Mouse (Mus musculus): Measurements from ENCODE around the gene Cfap100. TPM values are rescaled to one million over a fixed set of nuclear protein-coding genes. Genes with fewer than 3 reads are reported as not detected.

Cfap100 gene
- polyA plus RNA-seq, 1 experiment from 2014 or later: 3.8 TPM

GRCm38 (mm10) chr6:90411926-90412325 lies 16.7 kb downstream of the Cfap100 start:
- Histone ChIP-seq H3K4me3 (no peak overlapping the region), H3K27me3 (no peaks in the 10 kb centered on the region), H3K4me1 (no peaks in the 10 kb centered on the region), H3K36me3 (no peaks in the 10 kb centered on the region), H3K9ac (no peak overlapping the region), H3K9me3 (replicated peaks) (no peaks in the 10 kb centered on the region), H3K4me2 (replicated peaks) (no peak overlapping the region), H3K27ac (no peak overlapping the region)
- WGBS: 82% methylated on average over 7 of the region's 7 CpGs
- no peak for ATAC-seq (ENCODE audit: low FRiP score)

GRCm38 (mm10) chr6:90410972-90411371 lies 17.6 kb downstream of the Cfap100 start:
- Histone ChIP-seq H3K27ac (no peak overlapping the region), H3K36me3 (no peaks in the 10 kb centered on the region), H3K4me3 (no peak overlapping the region), H3K4me2 (replicated peaks) (no peak overlapping the region), H3K9ac (no peak overlapping the region), H3K9me3 (replicated peaks) (no peaks in the 10 kb centered on the region), H3K27me3 (no peaks in the 10 kb centered on the region), H3K4me1 (no peaks in the 10 kb centered on the region)
- WGBS: 90% methylated on average over 1 of the region's 1 CpGs
- no peak for ATAC-seq (ENCODE audit: low FRiP score)

DNA sequence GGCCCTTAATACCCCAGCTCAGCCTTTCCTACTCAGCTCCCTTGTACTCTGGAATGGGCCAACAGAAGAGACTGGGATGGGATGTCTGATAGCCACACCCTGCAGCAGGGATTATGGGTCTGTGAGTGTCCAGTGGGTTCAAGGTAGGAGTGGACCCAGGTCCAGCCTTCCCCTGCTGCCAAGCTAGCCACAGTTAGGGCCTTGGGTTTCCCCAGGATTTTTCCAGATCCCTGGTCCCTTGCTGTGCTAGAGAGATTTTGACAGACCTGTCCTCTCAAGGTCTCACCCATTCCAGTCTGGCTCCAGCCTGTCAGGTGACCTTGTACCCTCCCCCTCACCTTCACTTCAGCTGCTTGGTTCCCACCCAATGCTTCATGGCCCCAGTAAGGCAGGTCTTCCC lies 20.0 kb downstream of the Cfap100 start:
- no peak for ATAC-seq (ENCODE audit: low FRiP score)
- Histone ChIP-seq H3K9ac (no peak overlapping the region), H3K4me3 (no peak overlapping the region), H3K27ac (no peak overlapping the region), H3K4me1 (no peaks in the 10 kb centered on the region), H3K27me3 (no peaks in the 10 kb centered on the region), H3K4me2 (replicated peaks) (no peak overlapping the region), H3K36me3 (peaks cover 9% of the 10 kb centered on the region), H3K9me3 (replicated peaks) (no peaks in the 10 kb centered on the region)

DNA sequence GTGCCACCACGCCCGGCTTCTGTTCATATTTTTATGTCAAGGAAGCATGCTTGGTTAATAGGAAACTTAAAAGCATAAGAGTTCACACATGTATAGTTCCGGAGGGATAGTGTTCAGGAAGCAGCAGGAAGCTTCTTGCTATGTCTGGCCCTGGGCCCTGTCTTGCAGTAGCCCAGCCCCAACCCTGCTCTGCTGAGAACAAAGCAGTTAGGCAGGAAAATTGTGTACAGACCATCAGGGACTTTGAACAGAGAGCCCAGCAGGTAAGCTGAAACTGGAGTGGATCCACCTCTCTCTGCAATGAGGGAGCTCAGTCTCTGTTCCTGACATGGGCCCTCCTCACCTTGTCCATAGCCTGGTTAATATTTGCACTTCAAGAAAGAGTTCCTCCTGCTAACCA lies 31.3 kb downstream of the Cfap100 start:
- Histone ChIP-seq H3K9ac (no peak overlapping the region), H3K4me2 (replicated peaks) (no peak overlapping the region), H3K9me3 (replicated peaks) (no peaks in the 10 kb centered on the region), H3K36me3 (peaks cover 33% of the 10 kb centered on the region), H3K27me3 (no peaks in the 10 kb centered on the region), H3K27ac (no peak overlapping the region), H3K4me3 (no peak overlapping the region), H3K4me1 (no peaks in the 10 kb centered on the region)
- ATAC-seq (ENCODE audit: low FRiP score): no peak
- WGBS: 92% methylated on average over 3 of the region's 3 CpGs

GRCm38 (mm10) chr6:90395751-90396150 lies 32.8 kb downstream of the Cfap100 start:
- H3K27ac ChIP-seq: no peak overlapping the region
- peaks cover 27% of the 10 kb centered on the region for H3K36me3 ChIP-seq
- no peak for ATAC-seq (ENCODE audit: low FRiP score)
- H3K4me1 ChIP-seq: no peaks in the 10 kb centered on the region
- no peaks in the 10 kb centered on the region for H3K9me3 ChIP-seq (replicated peaks)
- no peaks in the 10 kb centered on the region for H3K27me3 ChIP-seq
- 93% methylated on average over 2 of the region's 2 CpGs for WGBS
- H3K9ac ChIP-seq: no peak overlapping the region
- H3K4me2 ChIP-seq (replicated peaks): no peak overlapping the region
- no peak overlapping the region for H3K4me3 ChIP-seq

DNA sequence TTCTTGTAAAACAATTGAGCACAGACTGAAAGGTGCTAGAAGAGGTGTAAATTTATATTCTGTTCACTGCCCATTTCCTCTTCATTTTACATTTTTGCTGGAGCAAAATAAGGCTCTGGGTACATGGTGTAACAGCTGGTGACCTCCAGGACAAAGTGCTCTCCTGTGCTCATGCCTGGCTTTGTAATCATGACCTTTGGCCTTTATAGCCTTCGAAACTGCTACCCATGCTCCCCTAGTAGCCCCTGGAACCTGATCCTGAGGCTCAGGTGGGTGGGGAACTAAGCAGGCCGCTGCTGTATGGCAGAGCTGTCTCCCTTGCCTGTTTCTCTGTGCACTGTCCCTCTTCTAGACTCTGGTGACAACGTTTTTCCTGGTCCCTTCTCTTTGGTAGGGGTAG lies 34.6 kb downstream of the Cfap100 start:
- peaks cover 27% of the 10 kb centered on the region for H3K36me3 ChIP-seq
- no peak overlapping the region for H3K4me2 ChIP-seq (replicated peaks)
- H3K27ac ChIP-seq: no peak overlapping the region
- WGBS: 69% methylated on average over 3 of the region's 3 CpGs
- no peak overlapping the region for H3K9ac ChIP-seq
- no peak overlapping the region for H3K4me3 ChIP-seq
- H3K27me3 ChIP-seq: no peaks in the 10 kb centered on the region
- no peak for ATAC-seq (ENCODE audit: low FRiP score)
- no peaks in the 10 kb centered on the region for H3K4me1 ChIP-seq
- H3K9me3 ChIP-seq (replicated peaks): no peaks in the 10 kb centered on the region

DNA sequence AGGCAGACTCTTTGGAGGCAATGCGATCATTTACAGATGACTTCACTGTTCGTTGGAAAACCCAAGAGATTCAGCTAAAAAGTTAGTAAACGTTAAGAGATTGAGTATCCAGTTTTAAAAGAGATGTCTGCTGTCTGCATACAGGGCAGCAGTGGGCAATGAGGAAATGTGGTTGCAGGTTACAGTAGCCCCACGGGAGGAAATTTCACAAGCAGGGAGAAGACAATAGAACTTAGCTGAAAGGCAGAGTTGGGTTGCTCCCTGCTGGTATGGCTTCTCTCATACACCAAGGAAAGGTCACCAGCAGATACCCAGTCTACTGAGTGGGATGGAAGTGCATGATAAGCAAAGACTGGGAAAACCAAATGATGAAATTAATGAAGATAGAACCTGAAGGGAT lies 38.0 kb downstream of the Cfap100 start:
- H3K27ac ChIP-seq: no peak overlapping the region
- H3K9me3 ChIP-seq (replicated peaks): no peaks in the 10 kb centered on the region
- WGBS: 82% methylated on average over 4 of the region's 4 CpGs
- no peaks in the 10 kb centered on the region for H3K27me3 ChIP-seq
- H3K36me3 ChIP-seq: peaks cover 39% of the 10 kb centered on the region
- no peak overlapping the region for H3K4me3 ChIP-seq
- H3K9ac ChIP-seq: no peak overlapping the region
- H3K4me2 ChIP-seq (replicated peaks): no peak overlapping the region
- ATAC-seq (ENCODE audit: low FRiP score): no peak
- H3K4me1 ChIP-seq: no peaks in the 10 kb centered on the region

DNA sequence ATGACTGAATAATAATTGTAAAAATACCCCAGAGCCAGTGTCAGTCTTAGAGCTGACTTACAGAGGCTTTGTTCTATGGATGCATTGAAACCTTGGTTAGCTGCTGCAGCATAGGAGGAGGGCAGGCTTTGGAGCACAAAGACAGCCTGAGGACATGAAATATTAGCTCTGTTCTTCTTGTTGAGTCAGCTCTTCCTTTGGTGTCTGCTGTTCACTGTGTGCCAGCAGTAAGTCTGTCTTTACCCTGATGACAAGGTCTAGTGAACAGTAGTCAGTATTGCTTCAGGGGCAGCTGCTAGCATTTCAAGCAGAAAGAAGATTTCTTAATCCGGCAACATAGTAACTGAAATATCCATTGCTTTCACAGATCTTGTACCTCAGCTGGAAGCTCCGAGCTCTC lies 47.1 kb downstream of the Cfap100 start:
- Histone ChIP-seq H3K36me3 (peaks cover 84% of the 10 kb centered on the region), H3K4me1 (no peaks in the 10 kb centered on the region), H3K9me3 (replicated peaks) (no peaks in the 10 kb centered on the region), H3K27ac (no peak overlapping the region), H3K9ac (no peak overlapping the region), H3K4me2 (replicated peaks) (no peak overlapping the region), H3K4me3 (no peak overlapping the region), H3K27me3 (no peaks in the 10 kb centered on the region)
- ATAC-seq (ENCODE audit: low FRiP score): no peak
- 92% methylated on average over 2 of the region's 2 CpGs for WGBS

- ATAC-seq (ENCODE audit: low FRiP score): no peak
- no peak overlapping the region for H3K4me2 ChIP-seq (replicated peaks)
- H3K9ac ChIP-seq: no peak overlapping the region
- no peaks in the 10 kb centered on the region for H3K27me3 ChIP-seq
- no peak overlapping the region for H3K4me3 ChIP-seq
- H3K36me3 ChIP-seq: peaks cover 81% of the 10 kb centered on the region
- H3K9me3 ChIP-seq (replicated peaks): no peaks in the 10 kb centered on the region
- no peak overlapping the region for H3K27ac ChIP-seq
- peaks cover under 1% of the 10 kb centered on the region; the same call in 1 of the 2 replicates for H3K4me1 ChIP-seq
- 91% methylated on average over 2 of the region's 2 CpGs for WGBS
Observed at GRCm38 (mm10) chr6:90377708-90378107, 50.9 kb downstream of the Cfap100 start.

GRCm38 (mm10) chr6:90374647-90375046 lies 54.0 kb downstream of the Cfap100 start:
- no peak overlapping the region for H3K4me2 ChIP-seq (replicated peaks)
- WGBS: 88% methylated on average over 4 of the region's 4 CpGs
- H3K27me3 ChIP-seq: no peaks in the 10 kb centered on the region
- H3K4me3 ChIP-seq: no peak overlapping the region
- ATAC-seq (ENCODE audit: low FRiP score): no peak
- no peak overlapping the region for H3K9ac ChIP-seq
- H3K36me3 ChIP-seq: peaks cover 50% of the 10 kb centered on the region
- H3K4me1 ChIP-seq: peaks cover 25% of the 10 kb centered on the region
- no peaks in the 10 kb centered on the region for H3K9me3 ChIP-seq (replicated peaks)
- no peak overlapping the region for H3K27ac ChIP-seq

DNA sequence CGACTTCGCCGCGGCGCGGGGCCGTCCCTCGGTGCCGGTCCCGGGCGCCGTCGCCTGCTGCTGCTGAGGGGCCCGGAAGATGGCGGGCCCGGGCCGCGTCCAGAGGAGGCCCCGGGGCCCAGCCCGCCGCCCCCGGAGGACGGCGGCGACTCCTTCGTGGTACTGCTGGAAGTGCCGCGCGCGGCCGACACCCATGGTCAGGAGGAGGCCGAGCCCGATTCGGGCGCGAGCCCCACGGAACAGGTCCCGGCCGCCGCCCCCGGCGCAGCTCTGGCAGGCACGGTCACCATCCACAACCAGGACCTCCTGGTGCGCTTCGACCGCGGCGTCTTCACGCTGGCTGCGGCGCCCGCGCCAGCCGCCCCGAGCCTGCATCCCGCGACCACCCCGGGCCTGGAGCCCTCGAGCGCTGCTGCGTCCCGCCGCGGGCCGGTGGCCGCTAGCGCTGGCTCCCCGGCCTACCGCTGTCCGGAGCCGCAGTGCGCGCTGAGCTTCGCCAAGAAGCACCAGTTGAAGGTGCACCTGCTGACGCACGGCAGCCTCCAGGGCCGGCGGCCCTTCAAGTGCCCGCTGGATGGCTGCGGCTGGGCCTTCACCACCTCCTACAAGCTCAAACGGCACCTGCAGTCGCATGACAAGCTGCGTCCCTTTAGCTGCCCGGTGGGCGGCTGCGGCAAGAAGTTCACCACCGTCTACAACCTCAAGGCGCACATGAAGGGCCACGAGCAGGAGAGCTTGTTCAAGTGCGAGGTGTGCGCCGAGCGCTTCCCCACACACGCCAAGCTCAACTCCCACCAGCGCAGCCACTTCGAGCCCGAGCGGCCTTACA lies 58.7 kb downstream of the Cfap100 start:
- WGBS: under 1% methylated on average over 91 of the region's 98 CpGs
- H3K27me3 ChIP-seq: no peaks in the 10 kb centered on the region
- peak overlapping the region; percentile 88 for H3K27ac ChIP-seq

DNA sequence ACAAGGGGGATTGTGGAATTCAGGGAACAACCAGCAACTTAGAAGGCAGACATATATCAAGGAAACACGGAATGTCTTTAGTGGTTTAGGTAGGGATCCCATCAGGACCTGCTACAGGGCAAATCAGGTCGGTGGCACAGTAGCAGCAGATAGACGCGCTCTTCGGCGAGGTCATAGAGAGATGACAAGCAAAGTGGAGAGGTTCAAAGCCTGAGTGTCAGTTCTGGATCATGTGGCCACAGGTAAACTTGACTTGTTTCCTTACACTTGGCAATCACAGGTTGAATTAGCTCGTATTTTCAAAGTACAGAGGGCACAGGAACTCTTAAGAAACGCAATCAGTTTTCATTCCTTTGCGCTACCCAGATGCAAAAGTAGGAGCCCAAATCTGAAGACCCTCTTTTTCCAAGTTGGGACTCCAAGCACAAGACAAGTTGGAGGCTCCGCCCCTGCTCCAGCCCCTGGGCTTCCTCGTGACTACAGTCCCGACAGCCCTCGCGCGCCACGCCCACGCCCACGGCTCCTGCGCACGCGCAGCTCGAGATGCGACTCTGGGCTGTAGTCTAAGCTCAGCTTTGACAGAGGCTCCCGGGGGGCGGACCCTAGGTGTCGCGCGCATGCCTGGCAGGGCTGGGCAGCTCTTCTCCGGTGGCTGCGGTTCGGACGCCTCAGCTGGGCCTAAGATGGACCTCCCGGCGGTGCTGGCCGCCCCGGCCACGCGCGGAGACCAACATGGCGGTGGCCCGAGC lies 59.4 kb downstream of the Cfap100 start, which contains the start of gene Zxdc:
Gene Zxdc, plus strand, starts transcription at position 517 of the 749 bp plus-strand sequence.
- no peaks in the 10 kb centered on the region for H3K27me3 ChIP-seq
- no peaks in the 10 kb centered on the region for H3K9me3 ChIP-seq (replicated peaks)
- H3K4me2 ChIP-seq (replicated peaks): peak within 1 kb of the TSS; percentile 98
- peak; percentile 97 for ATAC-seq (ENCODE audit: low FRiP score)
- peak within 1 kb of the TSS; percentile 92 for H3K9ac ChIP-seq
- H3K27ac ChIP-seq: peak within 1 kb of the TSS; percentile 88
- H3K4me3 ChIP-seq: peak within 1 kb of the TSS; percentile 97
- H3K36me3 ChIP-seq: peaks cover 10% of the 10 kb centered on the region
- WGBS: 6% methylated on average over 41 of the region's 41 CpGs
- peaks cover 25% of the 10 kb centered on the region for H3K4me1 ChIP-seq

More for the DNA sequence above, 58.7 kb downstream of the Cfap100 start:
- Histone ChIP-seq H3K4me2 (replicated peaks) (peak overlapping the region; percentile 98), H3K9ac (peak overlapping the region; percentile 92), H3K4me3 (peak overlapping the region; percentile 97), H3K9me3 (replicated peaks) (no peaks in the 10 kb centered on the region), H3K36me3 (peaks cover 17% of the 10 kb centered on the region), H3K4me1 (peaks cover 25% of the 10 kb centered on the region)
- peak; percentile 90 for ATAC-seq (ENCODE audit: low FRiP score)
